Mouse (Mus musculus) forebrain, embryonic 16.5 days (tissue): ENCODE data around the gene Sec62. TPM values are rescaled to one million over a fixed set of nuclear protein-coding genes. Genes with fewer than 3 reads are reported as not detected.

Source experiments
- ATAC-seq: fragments of 200-750 bp; cut with Nextera tagmentation; 2 replicates; pipeline ENCODE4 v1.8.0; 2017; ENCODE audit warnings: mild to moderate bottlenecking, moderate library complexity
- H3K27ac ChIP-seq: fragments of 300-500 bp; sonication (generic); 2 replicates; pipeline ENCODE4 v1.5.1; 2014; ENCODE audit warnings: low read length, control low read depth
- H3K27me3 ChIP-seq: fragments of 300-500 bp; sonication (generic); replicated peaks from 2 replicates; pipeline ENCODE4 v1.6.1; 2014; ENCODE audit warnings: low read length; ENCODE audit not compliant: control insufficient read depth, insufficient read depth
- H3K36me3 ChIP-seq: fragments of 300-500 bp; sonication (generic); 2 replicates; pipeline ENCODE4 v1.6.1; 2014; ENCODE audit not compliant: control insufficient read depth, insufficient read depth
- H3K4me1 ChIP-seq: fragments of 300-500 bp; sonication (generic); replicated peaks from 2 replicates; pipeline ENCODE4 v1.6.1; 2014; ENCODE audit warnings: low read length; ENCODE audit not compliant: control insufficient read depth, insufficient read depth
- H3K4me2 ChIP-seq: fragments of 300-500 bp; sonication (generic); 2 replicates; pipeline ENCODE4 v1.6.1; 2014; ENCODE audit warnings: mild to moderate bottlenecking, low read length, control low read depth
- H3K4me3 ChIP-seq: fragments of 300-500 bp; sonication (generic); replicated peaks from 2 replicates; pipeline ENCODE4 v1.5.1; 2014; ENCODE audit warnings: mild to moderate bottlenecking, low read length, control low read depth
- H3K9ac ChIP-seq: fragments of 300-500 bp; sonication (generic); replicated peaks from 2 replicates; pipeline ENCODE4 v1.6.1; 2014; ENCODE audit warnings: low read depth, low read length, control low read depth
- H3K9me3 ChIP-seq: fragments of 300-500 bp; sonication (generic); 2 replicates; pipeline ENCODE4 v1.6.1; 2016; ENCODE audit warnings: low read length; ENCODE audit not compliant: control insufficient read depth
- WGBS: fragments of 180-500 bp; shearing (Covaris S2); extraction: QIAGEN DNeasy Blood & Tissue Kit; methylation state at CpG from one replicate; pipeline ENCODE4 v1.1.7; 2014; 5-methylcytosine and 5-hydroxymethylcytosine counted together
- polyA plus RNA-seq: library from polyadenylated mRNA; unstranded; fragments of >200 nt; fragmentation: Nextera tagmentation; extraction: Ambion mirVana; gene quantifications from 2 replicates; pipeline ENCODE4 v1.2.1, GENCODE M21; 2015

The Sec62 gene
- polyA plus RNA-seq, 1 experiment from 2014 or later, result 65.3 TPM

GRCm38 (mm10) chr3:30818630-30819125 is 26.0 kb downstream of the Sec62 start:
- Histone ChIP-seq H3K4me1 (no peaks in the 10 kb centered on the region), H3K4me3 (no peak overlapping the region), H3K4me2 (no peak overlapping the region), H3K36me3 (peaks cover 37% of the 10 kb centered on the region), H3K9ac (no peak overlapping the region), H3K27ac (no peak overlapping the region), H3K27me3 (no peaks in the 10 kb centered on the region), H3K9me3 (no peaks in the 10 kb centered on the region)
- no peak for ATAC-seq
- 96% methylated on average over 16 of the region's 16 CpGs for WGBS

GRCm38 (mm10) chr3:30822163-30822562 is 29.5 kb downstream of the Sec62 start:
- WGBS, result 89% methylated on average over 8 of the region's 8 CpGs
- no peak for ATAC-seq
- Histone ChIP-seq H3K9ac (no peak overlapping the region), H3K27ac (no peak overlapping the region), H3K36me3 (peaks cover 23% of the 10 kb centered on the region), H3K4me2 (no peak overlapping the region), H3K4me1 (no peaks in the 10 kb centered on the region), H3K9me3 (no peaks in the 10 kb centered on the region), H3K4me3 (no peak overlapping the region), H3K27me3 (no peaks in the 10 kb centered on the region)

- no peak overlapping the region for H3K27ac ChIP-seq
- no peaks in the 10 kb centered on the region for H3K9me3 ChIP-seq
- no peaks in the 10 kb centered on the region for H3K27me3 ChIP-seq
- ATAC-seq, result no peak
- no peak overlapping the region for H3K4me3 ChIP-seq
- 95% methylated on average over 5 of the region's 5 CpGs for WGBS
- no peaks in the 10 kb centered on the region for H3K4me1 ChIP-seq
- peaks cover 3% of the 10 kb centered on the region; the same call in 1 of the 2 replicates for H3K36me3 ChIP-seq
- H3K4me2 ChIP-seq, result no peak overlapping the region
- H3K9ac ChIP-seq, result no peak overlapping the region
Observed at GRCm38 (mm10) chr3:30826069-30826468, 33.4 kb downstream of the Sec62 start.

GRCm38 (mm10) chr3:30831848-30832606 is 39.4 kb downstream of the Sec62 start:
- no peaks in the 10 kb centered on the region for H3K4me1 ChIP-seq
- H3K27ac ChIP-seq, result no peak overlapping the region
- 77% methylated on average over 15 of the region's 15 CpGs for WGBS
- H3K36me3 ChIP-seq, result no peaks in the 10 kb centered on the region
- no peak overlapping the region for H3K9ac ChIP-seq
- H3K4me2 ChIP-seq, result no peak overlapping the region
- ATAC-seq, result no peak
- no peaks in the 10 kb centered on the region for H3K27me3 ChIP-seq
- H3K9me3 ChIP-seq, result no peaks in the 10 kb centered on the region
- no peak overlapping the region for H3K4me3 ChIP-seq

GRCm38 (mm10) chr3:30833254-30833653 is 40.6 kb downstream of the Sec62 start:
- H3K4me2 ChIP-seq, result no peak overlapping the region
- no peaks in the 10 kb centered on the region for H3K27me3 ChIP-seq
- no peak overlapping the region for H3K4me3 ChIP-seq
- WGBS, result 86% methylated on average over 3 of the region's 3 CpGs
- H3K9me3 ChIP-seq, result no peaks in the 10 kb centered on the region
- ATAC-seq, result no peak
- H3K27ac ChIP-seq, result no peak overlapping the region
- H3K36me3 ChIP-seq, result no peaks in the 10 kb centered on the region
- no peaks in the 10 kb centered on the region for H3K4me1 ChIP-seq
- no peak overlapping the region for H3K9ac ChIP-seq

GRCm38 (mm10) chr3:30845755-30846154 is 53.1 kb downstream of the Sec62 start:
- Histone ChIP-seq H3K9ac (no peak overlapping the region), H3K4me2 (no peak overlapping the region), H3K4me3 (no peak overlapping the region), H3K9me3 (no peaks in the 10 kb centered on the region), H3K36me3 (no peaks in the 10 kb centered on the region), H3K27ac (no peak overlapping the region), H3K27me3 (no peaks in the 10 kb centered on the region), H3K4me1 (no peaks in the 10 kb centered on the region)
- ATAC-seq, result no peak
- 72% methylated on average over 2 of the region's 2 CpGs for WGBS

- Histone ChIP-seq H3K4me1 (no peaks in the 10 kb centered on the region), H3K9ac (no peak overlapping the region), H3K4me3 (no peak overlapping the region), H3K27me3 (no peaks in the 10 kb centered on the region), H3K27ac (no peak overlapping the region), H3K36me3 (no peaks in the 10 kb centered on the region), H3K9me3 (no peaks in the 10 kb centered on the region), H3K4me2 (no peak overlapping the region)
- 65% methylated on average over 1 of the region's 1 CpGs for WGBS
- no peak for ATAC-seq
Observed at GRCm38 (mm10) chr3:30847413-30847812, 54.7 kb downstream of the Sec62 start.

GRCm38 (mm10) chr3:30851422-30851821 is 58.7 kb downstream of the Sec62 start:
- H3K9me3 ChIP-seq, result no peaks in the 10 kb centered on the region
- no peak overlapping the region for H3K9ac ChIP-seq
- H3K4me1 ChIP-seq, result peaks cover 8% of the 10 kb centered on the region
- H3K27me3 ChIP-seq, result no peaks in the 10 kb centered on the region; the same call in 1 of the 2 replicates
- no peaks in the 10 kb centered on the region for H3K36me3 ChIP-seq
- ATAC-seq, result no peak
- H3K4me3 ChIP-seq, result no peak overlapping the region
- H3K27ac ChIP-seq, result no peak overlapping the region
- no peak overlapping the region for H3K4me2 ChIP-seq
- 72% methylated on average over 5 of the region's 6 CpGs for WGBS

GRCm38 (mm10) chr3:30853596-30853995 is 60.9 kb downstream of the Sec62 start:
- Histone ChIP-seq H3K9ac (no peak overlapping the region), H3K4me1 (peaks cover 8% of the 10 kb centered on the region), H3K27me3 (peaks cover 4% of the 10 kb centered on the region; the same call in 1 of the 2 replicates), H3K9me3 (no peaks in the 10 kb centered on the region), H3K27ac (no peak overlapping the region), H3K4me2 (no peak overlapping the region), H3K4me3 (no peak overlapping the region), H3K36me3 (no peaks in the 10 kb centered on the region)
- ATAC-seq, result no peak
- 93% methylated on average over 5 of the region's 5 CpGs for WGBS
